Comparison of ENCODE assay signal across 7 mouse cellular contexts in genomic region chr4:123013949-123014406, GRCm38 (mm10). TPM values are rescaled to one million over a fixed set of nuclear protein-coding genes. Genes with fewer than 3 reads are reported as not detected.
A peak's percentile ranks its signal among the peaks of the same experiment; 100 is the strongest.
DNase-seq lines count a peak whose midpoint lies in the region; ATAC-seq lines count a peak whose summit lies in the region.

No protein-coding gene starts in this region.

- no peaks in the 10 kb centered on the region for H3K27me3 ChIP-seq in embryonic facial prominence, embryonic 11.5 days (ENCODE audit: control insufficient read depth, insufficient read depth, low read length)
- no peaks in the 10 kb centered on the region for H3K27me3 ChIP-seq in neural tube, embryonic 11.5 days (ENCODE audit: control insufficient read depth, insufficient read depth, low read length)

- H3K36me3 ChIP-seq in embryonic facial prominence, embryonic 11.5 days (replicated peaks; ENCODE audit: control insufficient read depth, insufficient read depth, low read depth, low read length) = no peaks in the 10 kb centered on the region
- no peaks in the 10 kb centered on the region for H3K36me3 ChIP-seq in neural tube, embryonic 11.5 days (ENCODE audit: control insufficient read depth, insufficient read depth, low read length)

- no peaks in the 10 kb centered on the region for H3K9me3 ChIP-seq in embryonic facial prominence, embryonic 11.5 days (replicated peaks; ENCODE audit: control insufficient read depth, low read length)
- no peaks in the 10 kb centered on the region for H3K9me3 ChIP-seq in neural tube, embryonic 11.5 days (ENCODE audit: control insufficient read depth, low read length)

- no peak overlapping the region for H3K9ac ChIP-seq in embryonic facial prominence, embryonic 11.5 days (replicated peaks; ENCODE audit: low read length)
- H3K9ac ChIP-seq in neural tube, embryonic 11.5 days (ENCODE audit: low read length) = no peak overlapping the region

- no peak overlapping the region for H3K4me2 ChIP-seq in embryonic facial prominence, embryonic 11.5 days (ENCODE audit: low read depth, low read length)
- H3K4me2 ChIP-seq in neural tube, embryonic 11.5 days (ENCODE audit: low read depth) = peak overlapping the region; percentile 3; the same call in 1 of the 2 replicates

- H3K27ac ChIP-seq in embryonic facial prominence, embryonic 11.5 days (replicated peaks; ENCODE audit: low read depth, low read length) = 0 out of 2 replicates have a peak overlapping the region, but pooled peaks have one; percentile 36
- peak overlapping the region; percentile 89 for H3K27ac ChIP-seq in neural tube, embryonic 11.5 days (ENCODE audit: low read depth, low read length)

- H3K4me1 ChIP-seq in embryonic facial prominence, embryonic 11.5 days (ENCODE audit: control insufficient read depth, insufficient read depth, low read length) = no peaks in the 10 kb centered on the region
- H3K4me1 ChIP-seq in neural tube, embryonic 11.5 days (ENCODE audit: control insufficient read depth, insufficient read depth, low read length) = peaks cover 36% of the 10 kb centered on the region

- DNase-seq in MN1 (ENCODE audit: low spot score) = peak; percentile 59
- peak; percentile 79 for DNase-seq in embryonic facial prominence, embryonic 11.5 days (ENCODE audit: low spot score)
- DNase-seq in induced T-regulatory cell, adult 2 months (ENCODE audit: low read depth) = peak; percentile 54
- DNase-seq in neural tube, embryonic 11.5 days (ENCODE audit: low spot score) = peak; percentile 68
- DNase-seq in gastrocnemius, postnatal 4 days (ENCODE audit: low spot score in 2 of 2) = no peak
- DNase-seq in urinary bladder, postnatal 25 days (ENCODE audit: low spot score) = no peak
- DNase-seq in urinary bladder, postnatal 36 days (ENCODE audit: low spot score in 2 of 2) = no peak

- 41% methylated on average over 3 of the region's 3 CpGs for WGBS in embryonic facial prominence, embryonic 11.5 days
- WGBS in neural tube, embryonic 11.5 days = 32% methylated on average over 3 of the region's 3 CpGs

- ATAC-seq in embryonic facial prominence, embryonic 11.5 days (replicated peaks; ENCODE audit: insufficient number of reproducible peaks, low FRiP score, low TSS enrichment, low read depth) = 0 out of 2 replicates have a peak, but pooled peaks have one; percentile 8
- ATAC-seq in neural tube, embryonic 11.5 days (ENCODE audit: insufficient read depth, low FRiP score, low TSS enrichment) = peak; percentile 84

- no peak overlapping the region for H3K4me3 ChIP-seq in embryonic facial prominence, embryonic 11.5 days (ENCODE audit: low read depth, low read length)
- no peak overlapping the region for H3K4me3 ChIP-seq in neural tube, embryonic 11.5 days (ENCODE audit: low read depth, low read length)

RNA-seq across cellular contexts. Expression of gene Trit1, which starts 2.4 kb away (rescaled TPM):
- 21.6 and 21.9 TPM in 2 replicates for polyA plus RNA-seq in embryonic facial prominence, embryonic 11.5 days (2014; fragmentation: Nextera tagmentation; extraction: Ambion mirVana)
- 22.3 and 25.4 TPM in 2 replicates for polyA plus RNA-seq in neural tube, embryonic 11.5 days (2014; fragmentation: Nextera tagmentation; extraction: Ambion mirVana)
- 10 to 100 TPM; 14.1 to 15.8 TPM for total RNA-seq in gastrocnemius, postnatal 4 days (2021)

RNA-seq across cellular contexts. Expression of gene Mycl, which starts 18.5 kb away (rescaled TPM):
- polyA plus RNA-seq in embryonic facial prominence, embryonic 11.5 days (2014; fragmentation: Nextera tagmentation; extraction: Ambion mirVana) = 40.0 and 46.3 TPM in 2 replicates
- polyA plus RNA-seq in neural tube, embryonic 11.5 days (2014; fragmentation: Nextera tagmentation; extraction: Ambion mirVana) = 95.5 and 101 TPM in 2 replicates
- total RNA-seq in gastrocnemius, postnatal 4 days (2021) = 10 to 100 TPM in 1 of 2 experiments, 1 to 10 TPM in 1; 8.9 to 10.8 TPM

RNA-seq across cellular contexts. Expression of gene Mfsd2a, which starts 53.0 kb away (rescaled TPM):
- 8.2 and 8.7 TPM in 2 replicates for polyA plus RNA-seq in embryonic facial prominence, embryonic 11.5 days (2014; fragmentation: Nextera tagmentation; extraction: Ambion mirVana)
- polyA plus RNA-seq in neural tube, embryonic 11.5 days (2014; fragmentation: Nextera tagmentation; extraction: Ambion mirVana) = 18.0 and 18.1 TPM in 2 replicates
- 1 to 10 TPM in 1 of 2 experiments, under 1 TPM in 1; 0.75 to 1.1 TPM for total RNA-seq in gastrocnemius, postnatal 4 days (2021)

Comparison
In these comparisons a context has a peak if more than half of its experiments do, and no peak if none do; other contexts are left out.
1. DNase-seq: peak in MN1 (single experiment), embryonic facial prominence, embryonic 11.5 days (single experiment), induced T-regulatory cell, adult 2 months (single experiment) and neural tube, embryonic 11.5 days (single experiment); none in gastrocnemius, postnatal 4 days (0 of 2), urinary bladder, postnatal 25 days (single experiment) and urinary bladder, postnatal 36 days (0 of 2).